Mouse (Mus musculus) liver, embryonic 14 days (tissue): ENCODE results near the gene Spast. TPM values are rescaled to one million over a fixed set of nuclear protein-coding genes. Genes with fewer than 3 reads are reported as not detected.

Experiments
- polyA plus RNA-seq: library from polyadenylated mRNA; depleted of rRNA; stranded (reverse); fragments of >200 nt; gene quantifications from 2 replicates; pipeline ENCODE4 v1.2.3, GENCODE M21; 2012; rRNA removed

Spast gene
- polyA plus RNA-seq: 3.9 and 5.0 TPM in 2 replicates

GRCm38 (mm10) chr17:74338937-74339804, at the start of gene Spast:
Gene Spast (plus strand): TSS chr17:74338987.

DNA sequence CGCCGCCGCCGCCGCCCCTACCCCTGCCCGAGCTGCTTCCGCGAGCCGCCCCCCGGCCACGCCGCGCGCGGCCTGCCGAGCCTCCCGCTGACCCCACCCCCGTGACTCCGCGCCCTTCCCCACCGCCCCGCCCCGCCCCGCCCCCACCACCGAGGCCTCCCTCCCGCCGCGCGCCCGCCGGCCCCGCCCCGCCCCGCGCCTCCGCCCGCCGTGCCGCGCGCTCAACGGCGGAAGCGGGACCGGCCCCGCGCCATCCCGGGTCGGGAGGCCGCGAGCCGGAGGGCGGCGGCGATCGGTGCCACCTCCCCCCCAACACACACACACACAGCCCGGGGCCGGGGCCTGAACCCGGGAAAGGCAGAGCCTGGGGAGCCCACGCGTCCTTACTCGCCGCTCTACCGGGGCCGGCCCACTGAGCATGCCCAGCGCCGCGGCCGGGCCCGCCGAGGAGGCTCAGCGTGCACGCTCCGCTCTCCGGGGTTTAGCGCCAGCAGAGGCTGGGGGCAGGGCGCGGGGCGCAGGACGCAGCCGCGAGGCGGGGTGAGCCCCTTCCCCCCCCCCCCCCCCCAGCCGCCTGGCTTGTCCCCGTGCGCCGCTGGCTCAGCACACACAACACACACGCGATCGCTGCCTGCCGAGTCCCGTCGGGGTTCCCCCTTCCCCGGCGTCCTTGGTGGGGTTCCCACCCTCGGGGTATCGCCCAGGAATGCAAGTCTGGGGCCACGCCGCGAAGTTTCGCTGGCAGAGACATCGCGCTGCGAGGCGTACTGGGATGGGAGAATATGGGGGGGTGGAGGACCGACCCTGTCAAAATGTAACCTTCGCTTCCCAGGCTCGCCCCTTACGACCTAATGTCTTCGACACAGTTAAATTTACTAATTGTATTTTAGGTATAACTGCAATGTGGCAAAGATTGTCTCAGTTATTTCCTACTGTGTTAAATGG, 43.5 kb upstream of the Spast start, which contains the start of gene Memo1:
TSS of gene Memo1 (minus strand) at position 496 of the 945 bp plus-strand sequence.

GRCm38 (mm10) chr17:74323844-74324243, 14.9 kb upstream of the Spast start, which contains the start of gene Dpy30:
Gene Dpy30 (minus strand): TSS chr17:74323944.

GRCm38 (mm10) chr17:74395383-74396065, 56.7 kb downstream of the Spast start, which contains the start of gene Slc30a6:
Gene Slc30a6 (plus strand): TSS chr17:74395608.

Other genes with a start within 250 kb of the Spast start
- gene Memo1, start 43.5 kb upstream of the Spast start, polyA plus RNA-seq: 38.1 and 44.3 TPM in 2 replicates
- 110 and 115 TPM in 2 replicates for gene Dpy30, start 15.0 kb upstream of the Spast start, polyA plus RNA-seq
- gene Slc30a6, start 56.6 kb downstream of the Spast start, polyA plus RNA-seq: 9.3 and 9.7 TPM in 2 replicates
- 0.18 and 0.28 TPM in 2 replicates for gene Nlrc4, start 120.2 kb downstream of the Spast start, polyA plus RNA-seq
- gene Yipf4, start 150.5 kb downstream of the Spast start, polyA plus RNA-seq: 20.9 and 22.1 TPM in 2 replicates
- gene Birc6, start 189.3 kb downstream of the Spast start, polyA plus RNA-seq: 18.8 and 20.8 TPM in 2 replicates